Mouse (Mus musculus) E14TG2a.4 (cell line): ENCODE results near the gene Arhgef12.

ENCODE experiments used
- H3K27me3 ChIP-seq: 2 replicates; pipeline ENCODE4 v1.6.1; 2014; ENCODE audit warnings: low read length, control low read depth; ENCODE audit not compliant: insufficient read depth
- H3K36me3 ChIP-seq: 2 replicates; pipeline ENCODE4 v1.6.1; 2014; ENCODE audit warnings: low read length, control low read depth; ENCODE audit not compliant: insufficient read depth
- H3K4me1 ChIP-seq: replicated peaks from 2 replicates; pipeline ENCODE4 v1.6.1; 2014; ENCODE audit warnings: low read depth, low read length, control low read depth
- H3K4me3 ChIP-seq: replicated peaks from 2 replicates; pipeline ENCODE4 v1.5.1; 2014; ENCODE audit warnings: mild to moderate bottlenecking, low read length
- H3K9me3 ChIP-seq: 2 replicates; pipeline ENCODE4 v1.6.1; 2014; ENCODE audit warnings: low read length, control low read depth
- CTCF ChIP-seq: conservative IDR thresholded peaks from 2 replicates; pipeline ENCODE4 v1.5.1; 2014; ENCODE audit warnings: low read length
- NANOG ChIP-seq: IDR thresholded peaks from 2 replicates; pipeline ENCODE4 v1.6.1; 2014; ENCODE audit warnings: borderline replicate concordance, low read length, mixed read lengths
- POU5F1 ChIP-seq: IDR thresholded peaks from 2 replicates; pipeline ENCODE4 v1.6.1; 2014; ENCODE audit warnings: low read length, borderline replicate concordance

The Arhgef12 gene

GRCm38 (mm10) chr9:43106426-43107186 is 433 bp downstream of the Arhgef12 start:
- Histone ChIP-seq H3K36me3 (peaks cover 16% of the 10 kb centered on the region), H3K27me3 (no peaks in the 10 kb centered on the region), H3K4me1 (peaks cover 76% of the 10 kb centered on the region), H3K9me3 (no peaks in the 10 kb centered on the region), H3K4me3 (peak overlapping the region; percentile 92)
- TF ChIP-seq CTCF (no peak), NANOG (no peak), POU5F1 (no peak)

GRCm38 (mm10) chr9:43105664-43106361 is 1.2 kb downstream of the Arhgef12 start:
- Histone ChIP-seq H3K36me3 (peaks cover 8% of the 10 kb centered on the region), H3K27me3 (no peaks in the 10 kb centered on the region), H3K4me1 (peaks cover 75% of the 10 kb centered on the region), H3K4me3 (peak overlapping the region; percentile 92), H3K9me3 (no peaks in the 10 kb centered on the region)
- TF ChIP-seq CTCF (no peak), POU5F1 (no peak), NANOG (no peak)

- H3K4me3 ChIP-seq, result peak overlapping the region; percentile 92
- H3K36me3 ChIP-seq, result peaks cover under 1% of the 10 kb centered on the region
- H3K27me3 ChIP-seq, result no peaks in the 10 kb centered on the region
- no peak for TF ChIP-seq CTCF
- TF ChIP-seq POU5F1, result no peak
- TF ChIP-seq NANOG, result no peak
- peaks cover 73% of the 10 kb centered on the region for H3K4me1 ChIP-seq
- H3K9me3 ChIP-seq, result no peaks in the 10 kb centered on the region
Measured at GRCm38 (mm10) chr9:43104873-43105663, 2.0 kb downstream of the Arhgef12 start.

- Histone ChIP-seq H3K36me3 (no peaks in the 10 kb centered on the region), H3K9me3 (no peaks in the 10 kb centered on the region), H3K4me3 (peak overlapping the region; percentile 92), H3K27me3 (no peaks in the 10 kb centered on the region), H3K4me1 (peaks cover 69% of the 10 kb centered on the region)
- TF ChIP-seq POU5F1, result no peak
- TF ChIP-seq NANOG, result no peak
- TF ChIP-seq CTCF, result no peak
Measured at GRCm38 (mm10) chr9:43104526-43104872, 2.5 kb downstream of the Arhgef12 start.

GRCm38 (mm10) chr9:43103675-43104299 is 3.3 kb downstream of the Arhgef12 start:
- Histone ChIP-seq H3K4me3 (peak overlapping the region; percentile 92; the same call in 1 of the 2 replicates), H3K9me3 (no peaks in the 10 kb centered on the region)

GRCm38 (mm10) chr9:43102931-43103330 is 4.1 kb downstream of the Arhgef12 start:
- no peaks in the 10 kb centered on the region for H3K36me3 ChIP-seq

More at GRCm38 (mm10) chr9:43103675-43104299, 3.3 kb downstream of the Arhgef12 start:
- TF ChIP-seq POU5F1 (no peak), CTCF (no peak), NANOG (no peak)
- no peaks in the 10 kb centered on the region for H3K36me3 ChIP-seq
- no peaks in the 10 kb centered on the region for H3K27me3 ChIP-seq
- peaks cover 64% of the 10 kb centered on the region for H3K4me1 ChIP-seq

GRCm38 (mm10) chr9:43101936-43102595 is 5.0 kb downstream of the Arhgef12 start:
- Histone ChIP-seq H3K4me3 (no peak overlapping the region), H3K27me3 (no peaks in the 10 kb centered on the region), H3K4me1 (peaks cover 53% of the 10 kb centered on the region), H3K9me3 (no peaks in the 10 kb centered on the region), H3K36me3 (no peaks in the 10 kb centered on the region)
- no peak for TF ChIP-seq NANOG
- no peak for TF ChIP-seq POU5F1
- TF ChIP-seq CTCF, result no peak

More at GRCm38 (mm10) chr9:43102931-43103330, 4.1 kb downstream of the Arhgef12 start:
- Histone ChIP-seq H3K9me3 (no peaks in the 10 kb centered on the region), H3K4me3 (no peak overlapping the region), H3K27me3 (no peaks in the 10 kb centered on the region), H3K4me1 (peaks cover 57% of the 10 kb centered on the region)
- no peak for TF ChIP-seq POU5F1
- TF ChIP-seq CTCF, result no peak
- no peak for TF ChIP-seq NANOG

GRCm38 (mm10) chr9:43098922-43099321 is 8.1 kb downstream of the Arhgef12 start:
- Histone ChIP-seq H3K36me3 (no peaks in the 10 kb centered on the region), H3K4me1 (peaks cover 32% of the 10 kb centered on the region), H3K27me3 (no peaks in the 10 kb centered on the region), H3K4me3 (no peak overlapping the region), H3K9me3 (no peaks in the 10 kb centered on the region)
- TF ChIP-seq POU5F1 (no peak), CTCF (no peak), NANOG (no peak)
